Mouse (Mus musculus): ENCODE measurements around the gene Nudt17.

DNA sequence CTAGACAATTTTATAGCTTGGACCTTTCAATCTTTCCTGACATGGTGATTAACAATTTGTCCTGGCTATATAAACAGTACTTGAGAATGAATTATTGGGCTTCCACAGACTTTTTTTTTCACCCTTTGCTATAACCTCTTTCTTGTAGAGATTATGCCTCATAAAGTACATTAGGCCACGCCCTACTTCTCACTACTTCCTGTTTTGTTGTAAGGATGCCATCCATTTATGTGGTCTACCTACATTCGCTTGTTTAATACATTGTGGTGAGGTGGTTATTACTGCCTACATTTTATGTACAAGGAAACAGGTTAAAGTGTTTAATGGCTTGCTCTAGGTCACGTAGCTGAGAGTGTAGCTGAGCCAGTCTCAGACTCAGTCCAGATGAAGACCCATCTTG is 33.2 kb downstream of the Nudt17 start:
- no peak for TF ChIP-seq CTCF (IDR thresholded peaks at IDR 0.05; ENCODE audit: insufficient read depth, low read depth, low read length)
- TF ChIP-seq POLR2A (IDR thresholded peaks at IDR 0.05; ENCODE audit: insufficient read depth, low read depth, low read length) = no peak

Data from olfactory bulb, adult 2 months (tissue).